Mouse (Mus musculus) cerebellum, adult (tissue): ENCODE measurements around the gene Mast4.
"Not testable (repeated sequence)": the region's sequence is repeated elsewhere in the genome, so short reads cannot be mapped to it uniquely, and the experiment has no call there.

Experiments used
- ATAC-seq: cut with Nextera tagmentation; 2 replicates; pipeline ENCODE4 v1.9.2; 2017; ENCODE audit warnings: mild to moderate bottlenecking, moderate library complexity, mixed read lengths; ENCODE audit not compliant: insufficient number of reproducible peaks, low FRiP score, low TSS enrichment

Gene Mast4

DNA sequence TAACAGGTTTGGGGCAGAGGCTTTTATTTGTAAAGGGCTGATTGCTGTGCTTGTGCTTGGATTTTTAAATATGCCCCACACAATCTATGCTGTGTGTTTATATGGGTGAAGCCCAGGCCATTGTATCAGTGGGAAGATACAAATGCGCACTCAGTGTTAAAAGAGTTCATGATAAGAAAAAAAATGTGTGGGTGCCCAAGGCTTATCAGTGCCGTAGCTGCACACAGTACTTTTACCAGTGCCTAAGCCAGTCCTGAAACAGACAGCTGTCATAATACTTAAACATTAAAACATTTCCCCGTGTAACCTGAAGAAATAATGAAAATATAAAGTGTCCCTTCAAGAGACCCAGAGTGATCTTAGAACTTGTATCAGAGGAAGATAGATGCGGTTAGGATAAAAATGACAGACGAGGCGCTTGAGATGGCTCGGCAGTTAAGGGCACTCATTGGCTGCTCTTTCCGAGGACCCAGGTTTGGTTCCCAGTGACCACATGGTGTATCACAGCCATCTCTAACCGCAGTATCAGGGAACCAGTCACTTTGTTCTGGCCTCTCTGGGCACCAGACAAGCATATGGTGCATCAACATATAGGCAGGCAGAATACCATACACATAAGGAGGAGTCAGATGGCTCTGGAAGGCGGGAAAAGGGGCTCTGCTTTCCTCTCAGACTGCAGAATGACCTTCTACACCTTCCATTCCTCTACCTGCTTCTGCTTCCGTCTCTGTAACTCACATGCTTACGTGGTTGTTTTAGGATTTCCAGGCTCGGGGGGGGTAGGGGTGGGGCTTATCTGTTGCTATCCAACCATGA is 594.4 kb downstream of the Mast4 start:
- no peak for ATAC-seq

DNA sequence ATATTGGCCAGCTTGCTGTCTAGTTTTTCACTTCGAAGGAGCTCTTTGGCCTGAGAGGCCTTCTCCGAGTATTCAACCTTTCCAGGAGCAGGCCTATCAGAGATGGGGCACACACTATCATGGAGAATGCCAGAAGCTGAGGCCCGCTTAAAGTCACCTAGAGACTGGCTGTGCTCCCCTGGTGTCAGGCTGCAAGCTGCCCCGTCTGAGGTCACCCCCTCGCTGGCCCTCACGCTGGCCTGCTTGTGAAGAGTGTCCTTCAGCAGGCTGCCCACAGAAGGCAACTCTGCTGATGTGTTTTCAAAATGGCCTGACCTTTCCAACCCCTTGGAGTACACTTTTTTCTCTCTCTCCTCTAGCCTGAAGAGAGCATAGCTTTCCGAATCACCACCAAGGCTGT is 596.5 kb downstream of the Mast4 start:
- ATAC-seq: no peak

DNA sequence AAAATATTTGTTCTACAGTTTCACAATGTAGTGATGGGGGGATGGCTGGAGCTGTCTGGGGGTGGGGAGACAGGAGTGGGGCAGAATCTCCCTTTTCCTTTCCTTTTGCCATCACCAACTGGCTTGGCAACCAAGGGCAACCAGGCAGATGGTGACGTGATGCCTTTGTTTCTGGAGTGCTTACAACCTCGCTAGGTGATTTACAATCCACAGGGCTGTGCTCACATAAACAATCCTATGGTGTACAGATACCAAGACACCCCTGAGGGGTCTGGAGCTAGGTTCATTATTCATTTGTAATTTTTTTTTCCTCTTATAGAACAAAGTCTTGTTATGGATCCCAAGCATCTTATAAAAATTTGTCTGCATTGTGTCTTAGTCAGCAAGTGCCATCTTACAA is 601.2 kb downstream of the Mast4 start:
- no peak for ATAC-seq

DNA sequence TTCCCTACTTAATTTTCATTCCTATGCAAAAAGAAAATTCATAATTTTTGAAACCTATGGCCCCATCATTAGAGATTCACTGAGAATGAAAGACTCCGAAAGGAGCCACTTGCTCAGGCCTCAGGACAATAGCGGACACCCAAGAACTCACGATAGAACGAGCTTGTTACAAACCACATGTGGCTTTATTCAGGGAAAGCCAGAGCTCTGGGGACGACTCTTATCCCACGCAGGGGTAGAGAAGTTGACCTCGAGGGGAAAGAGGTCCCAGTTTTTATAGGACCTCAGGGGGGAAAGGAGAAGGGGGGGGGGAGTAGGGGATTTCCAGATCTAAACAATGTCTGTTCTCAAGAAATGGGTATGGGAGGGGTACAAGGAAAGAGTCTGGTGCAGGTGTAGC is 605.3 kb downstream of the Mast4 start:
- ATAC-seq: not testable (repeated sequence)

DNA sequence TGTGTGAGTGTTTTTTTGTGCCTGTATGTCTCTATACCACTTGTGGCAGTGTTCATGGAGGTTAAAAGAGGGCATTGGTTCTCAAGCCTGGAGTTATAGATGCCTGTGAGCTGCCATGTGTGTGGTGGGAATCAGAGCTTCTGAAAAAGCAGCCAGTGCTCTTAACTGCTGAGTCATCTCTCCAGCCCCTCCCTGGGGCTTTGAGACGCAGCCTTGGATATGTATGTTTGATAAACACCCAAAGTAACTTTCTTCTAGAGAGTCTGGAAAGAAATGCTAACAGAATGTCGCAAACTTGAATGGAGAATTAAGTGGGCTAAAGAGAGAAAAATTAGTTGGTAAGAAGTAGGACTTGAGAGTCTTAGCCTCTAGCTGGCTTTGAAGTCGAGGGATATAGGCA is 606.3 kb downstream of the Mast4 start:
- ATAC-seq: no peak

DNA sequence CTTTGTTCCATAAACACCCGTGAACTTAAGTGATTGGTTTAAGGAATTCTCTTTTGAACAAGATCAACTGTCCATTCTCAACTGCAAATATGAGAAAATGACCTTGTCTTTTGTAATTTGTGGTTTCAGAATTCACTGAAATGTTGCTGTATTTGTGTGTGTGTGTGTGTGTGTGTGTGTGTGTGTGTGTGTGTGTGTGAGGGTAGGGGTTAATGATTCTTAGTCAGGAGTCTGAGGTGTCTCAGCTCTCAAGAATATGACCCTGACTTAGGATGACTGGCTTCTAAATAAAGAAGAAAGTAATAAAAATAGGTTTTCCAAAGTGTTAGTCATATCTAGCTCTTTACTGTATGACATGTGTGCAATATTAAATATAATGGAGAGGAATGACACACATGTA is 607.4 kb downstream of the Mast4 start:
- ATAC-seq: no peak

DNA sequence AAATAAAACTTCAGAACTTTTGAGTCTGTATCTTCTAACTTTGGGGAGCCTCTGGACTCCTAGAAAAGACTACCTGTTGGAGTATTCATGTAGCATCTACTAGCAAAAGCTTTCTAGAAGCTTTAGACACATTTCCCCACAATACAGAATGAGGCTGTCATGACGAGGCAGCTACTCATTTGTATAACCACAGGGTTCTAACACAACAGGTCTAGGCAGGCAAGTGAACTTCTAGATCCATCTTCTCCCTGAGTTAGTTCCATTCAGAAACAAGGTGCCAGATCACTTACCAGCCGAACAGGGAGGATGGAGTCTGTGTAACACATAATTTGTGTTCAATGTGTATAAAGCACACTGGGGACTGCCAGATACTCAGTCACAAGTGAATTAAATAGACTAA is 608.4 kb downstream of the Mast4 start:
- ATAC-seq: no peak

DNA sequence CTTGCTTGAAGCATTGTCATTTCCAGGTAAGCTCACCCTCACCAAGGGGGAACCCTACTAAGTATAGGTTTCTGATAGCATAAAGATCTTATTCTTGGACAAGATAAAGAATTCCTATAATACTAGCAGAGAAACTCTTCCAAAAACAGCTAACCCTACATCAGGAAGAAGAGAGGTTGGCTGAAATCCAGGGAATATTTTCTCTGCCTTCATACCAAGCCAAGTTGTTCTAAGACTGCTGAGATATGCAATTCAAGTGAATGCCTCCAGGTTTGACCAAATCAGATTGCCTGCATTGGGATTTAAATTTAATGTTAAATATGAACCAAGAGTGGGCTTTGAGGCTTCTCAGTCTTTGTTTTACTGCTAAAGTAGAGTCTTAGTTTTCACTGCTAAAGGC is 608.9 kb downstream of the Mast4 start:
- no peak for ATAC-seq

DNA sequence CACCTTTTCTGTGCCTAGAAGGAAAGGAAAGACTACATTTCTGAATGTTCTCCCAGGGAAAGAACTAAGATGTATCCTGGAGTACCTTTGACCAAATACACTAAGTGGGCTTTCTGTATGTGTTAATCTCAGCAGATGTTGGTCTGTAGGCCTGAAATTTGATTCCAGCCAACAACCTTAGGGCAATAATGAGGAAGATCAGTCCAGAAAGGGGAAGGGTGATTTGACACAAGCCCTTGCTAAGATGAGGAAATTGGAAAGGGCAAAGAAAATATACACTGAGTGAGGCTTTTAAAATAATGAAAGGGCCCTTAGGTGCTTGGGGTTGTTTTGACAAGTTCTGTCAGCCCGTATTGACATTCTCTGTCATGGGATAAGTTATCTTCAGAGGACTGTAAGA is 617.3 kb downstream of the Mast4 start:
- ATAC-seq: no peak

DNA sequence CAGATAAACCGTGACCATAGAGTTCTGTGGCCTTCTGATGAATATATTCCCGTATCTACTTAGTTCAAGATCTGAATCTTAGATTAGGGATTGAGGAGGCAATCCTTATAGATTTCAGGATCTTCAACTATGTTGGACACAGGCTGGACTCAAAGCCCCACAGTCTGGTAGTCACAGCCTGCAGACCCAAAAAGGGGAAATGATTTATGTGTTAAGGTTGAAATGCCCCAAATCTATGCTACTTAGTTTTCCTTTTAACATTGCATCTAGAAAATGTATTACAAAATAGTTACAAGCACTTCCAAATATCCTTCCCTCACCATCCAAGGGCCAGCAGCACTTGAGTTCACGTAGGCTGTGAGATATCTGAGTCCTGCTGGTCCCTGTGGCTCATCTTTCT is 633.6 kb downstream of the Mast4 start:
- ATAC-seq: no peak

DNA sequence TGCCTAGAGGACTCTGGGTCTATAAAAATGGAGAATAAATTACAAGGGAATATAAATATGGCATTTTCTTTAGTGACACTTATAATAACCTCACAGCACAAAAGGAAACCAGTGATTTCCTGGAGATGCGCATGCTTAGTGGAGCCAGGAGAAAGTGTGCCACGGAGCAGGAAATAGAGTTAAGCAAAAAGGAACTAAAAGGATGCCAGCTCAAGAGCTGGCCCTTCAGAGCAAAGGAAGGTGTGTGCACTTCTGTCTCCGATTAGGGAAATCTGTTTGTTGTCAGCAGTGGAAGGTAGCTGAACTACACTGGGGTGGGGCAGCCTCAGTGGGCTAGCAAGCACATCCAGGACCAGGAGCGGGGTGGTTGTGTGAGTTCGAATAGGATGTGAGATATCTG is 634.1 kb downstream of the Mast4 start:
- ATAC-seq: no peak

DNA sequence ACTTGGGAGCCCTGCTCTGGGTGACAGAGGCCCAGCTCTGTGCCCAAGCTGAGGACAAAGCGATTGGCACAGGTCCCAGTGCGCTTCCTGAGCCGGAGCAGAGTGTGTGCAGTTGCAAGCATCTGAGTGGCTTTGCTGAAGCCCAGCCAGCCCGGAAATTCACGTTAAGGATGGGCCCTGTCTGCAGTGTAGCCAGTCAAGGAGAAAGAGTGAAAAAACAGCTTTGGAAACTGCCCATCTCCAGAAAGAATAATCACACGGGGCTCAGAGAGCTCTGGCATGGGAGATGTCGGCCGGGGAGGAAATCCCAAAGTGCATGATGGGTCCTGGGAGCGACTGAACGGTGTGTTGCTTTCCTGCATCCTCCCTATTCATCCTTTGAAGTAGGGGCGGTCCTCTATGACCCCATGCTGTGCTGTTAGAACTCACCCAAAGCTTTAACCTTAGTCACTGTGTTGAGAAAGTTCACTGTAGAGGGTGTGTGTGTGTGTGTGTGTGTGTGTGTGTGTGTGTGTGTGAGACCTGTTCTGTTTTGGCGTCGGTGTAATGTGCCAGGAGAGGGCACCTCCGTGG is 635.5 kb downstream of the Mast4 start:
- peak; percentile 70 for ATAC-seq

DNA sequence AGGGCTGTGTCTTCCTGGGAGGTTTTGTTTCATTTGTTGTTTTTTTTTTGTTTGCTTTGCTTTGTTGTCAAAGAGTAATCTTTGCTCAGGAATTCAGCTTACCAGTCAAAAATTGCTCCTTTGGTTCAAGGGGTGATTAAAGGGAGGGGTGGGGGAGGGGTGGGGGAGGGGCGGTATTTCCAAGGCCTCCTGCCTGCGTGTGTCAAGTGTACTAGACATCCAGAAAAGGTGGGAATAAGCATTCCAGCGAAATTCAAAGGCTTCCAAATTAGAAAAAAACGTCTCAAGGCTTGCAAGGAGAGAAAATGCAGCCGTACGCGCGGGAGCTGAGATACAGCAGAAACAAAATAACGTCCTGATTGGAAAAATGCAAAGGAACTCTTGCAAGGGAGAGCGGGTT is 636.0 kb downstream of the Mast4 start:
- no peak for ATAC-seq

DNA sequence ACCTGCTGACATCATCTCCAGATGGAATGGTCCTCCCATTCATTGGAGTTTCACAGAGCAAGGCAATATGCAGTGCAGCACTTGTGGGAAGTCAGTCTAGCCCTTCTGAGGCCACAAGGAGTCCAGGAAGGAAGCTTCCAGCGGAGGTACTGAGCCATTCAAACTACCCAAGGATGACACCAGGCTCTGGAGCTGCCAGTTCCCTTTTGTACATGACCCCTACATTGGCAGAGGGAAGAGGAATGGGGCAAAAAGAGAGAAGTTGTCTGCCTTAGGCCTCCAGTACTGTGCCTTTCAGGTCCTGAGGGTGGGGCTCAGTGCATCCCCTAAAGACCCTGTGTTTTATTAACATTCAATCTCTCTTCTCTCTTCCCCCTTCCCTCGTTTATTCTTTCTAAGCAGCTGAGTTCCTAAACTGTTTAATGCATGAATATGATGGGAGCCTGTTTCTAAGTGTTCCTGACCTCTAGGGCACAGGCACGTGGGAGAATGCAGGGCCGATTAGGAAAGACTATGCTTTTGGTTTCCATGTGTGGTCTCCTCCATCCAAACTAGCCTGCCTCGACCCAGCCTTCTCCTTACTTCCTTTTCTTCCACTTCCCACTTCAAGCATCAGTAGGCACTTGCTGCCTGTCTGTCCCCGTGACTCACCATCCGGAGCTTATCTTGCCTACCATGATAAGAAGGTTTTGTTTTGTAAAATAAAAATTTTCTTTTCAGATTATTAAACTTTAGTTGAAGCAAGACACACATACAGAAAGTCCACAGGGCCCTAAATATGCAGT is 639.0 kb downstream of the Mast4 start:
- ATAC-seq: no peak

DNA sequence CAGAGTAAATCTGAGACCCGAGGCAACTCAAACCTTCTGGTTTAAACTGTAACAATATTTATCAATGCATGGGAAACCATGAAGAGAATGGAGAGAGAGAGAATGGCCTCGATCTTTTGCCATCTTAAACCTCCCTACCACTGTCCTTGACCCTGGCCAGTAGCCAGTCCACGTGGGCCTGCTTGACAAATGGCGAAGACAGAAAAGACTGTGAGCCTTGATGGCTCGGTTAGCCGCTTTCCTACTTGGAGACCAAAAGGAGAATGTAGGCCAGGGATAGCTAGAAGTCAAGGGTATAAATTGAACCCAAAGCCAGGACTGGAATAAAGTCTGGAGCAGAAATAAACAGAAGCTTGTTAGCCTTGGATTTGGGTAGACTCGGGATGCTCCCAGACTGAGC is 640.1 kb downstream of the Mast4 start:
- ATAC-seq: no peak

DNA sequence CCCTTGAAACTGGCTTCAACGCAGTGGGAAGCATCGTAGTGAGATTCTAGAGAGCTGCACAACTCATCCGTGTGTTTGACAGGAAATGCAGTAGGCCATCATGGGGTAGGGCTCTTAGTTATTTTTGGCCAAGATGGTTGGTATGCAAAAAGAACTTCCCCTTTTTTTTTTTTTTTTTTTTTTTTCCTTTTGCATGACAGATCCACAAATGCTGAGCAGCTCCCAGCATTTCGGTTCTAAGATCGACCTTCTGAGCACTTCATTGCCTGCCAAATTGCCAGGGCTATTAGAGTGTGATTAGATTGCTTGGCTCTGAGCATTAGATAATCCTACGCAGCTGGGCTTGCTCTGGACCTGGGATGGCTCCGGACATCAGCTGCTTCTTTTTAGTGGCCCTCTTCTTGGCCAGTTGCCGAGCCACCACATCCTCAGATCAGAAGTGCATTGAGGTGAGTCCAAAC is 640.9 kb downstream of the Mast4 start, which contains the start of gene Cd180:
Cd180 (plus strand) TSS at position 218 of the 461 bp plus-strand sequence.
- no peak for ATAC-seq

DNA sequence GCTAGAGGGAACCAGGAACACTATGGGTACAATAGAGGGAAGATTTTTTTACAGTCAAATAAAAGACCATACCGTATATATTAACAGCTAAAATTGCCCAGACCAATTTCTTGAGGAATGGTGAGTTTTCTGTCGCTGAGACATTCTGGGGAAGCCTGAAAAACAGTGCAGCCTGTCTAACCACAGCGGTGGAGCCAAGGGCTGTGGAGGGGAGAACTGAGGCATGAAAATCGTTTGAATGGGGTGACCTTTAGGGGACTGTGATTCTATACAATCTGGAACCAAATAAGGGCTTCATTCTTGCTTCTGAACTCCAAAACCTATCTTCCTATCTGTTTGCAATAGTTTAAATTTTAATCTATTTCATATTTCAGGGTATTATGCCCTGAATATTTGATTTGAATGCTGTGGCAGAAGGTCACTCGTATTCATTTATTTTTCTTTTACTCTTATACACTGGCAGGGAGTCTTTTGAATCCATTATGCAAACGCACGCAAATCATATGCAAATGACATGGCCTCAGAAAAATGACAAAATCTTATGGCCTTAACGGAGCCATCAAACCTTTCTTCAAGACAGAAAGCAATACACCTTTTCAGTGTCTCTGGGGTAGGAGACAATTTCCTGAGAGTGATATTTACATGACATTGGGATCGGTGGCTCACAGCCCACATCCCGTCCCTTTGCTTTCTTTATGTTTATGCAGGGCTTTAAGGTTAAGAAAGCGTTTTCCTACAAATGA is 642.7 kb downstream of the Mast4 start:
- ATAC-seq: no peak

DNA sequence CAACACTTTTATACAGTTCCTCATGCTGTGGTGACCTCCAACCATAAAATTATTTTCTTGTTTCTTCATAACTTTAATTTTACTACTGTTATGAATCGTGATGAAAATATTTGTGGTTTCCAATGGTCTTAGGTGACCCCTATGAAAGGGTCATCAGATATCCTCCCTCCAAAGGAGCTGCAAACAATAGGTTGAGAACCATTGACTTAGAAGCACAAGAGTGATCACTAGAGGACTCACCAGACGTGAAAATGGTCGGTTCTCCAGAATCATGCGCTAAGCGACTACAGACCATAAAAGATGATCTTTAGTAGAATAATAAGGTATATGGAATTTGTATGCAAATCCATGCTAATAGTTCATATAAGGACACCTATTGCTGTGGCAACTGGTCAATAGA is 644.1 kb downstream of the Mast4 start:
- no peak for ATAC-seq

DNA sequence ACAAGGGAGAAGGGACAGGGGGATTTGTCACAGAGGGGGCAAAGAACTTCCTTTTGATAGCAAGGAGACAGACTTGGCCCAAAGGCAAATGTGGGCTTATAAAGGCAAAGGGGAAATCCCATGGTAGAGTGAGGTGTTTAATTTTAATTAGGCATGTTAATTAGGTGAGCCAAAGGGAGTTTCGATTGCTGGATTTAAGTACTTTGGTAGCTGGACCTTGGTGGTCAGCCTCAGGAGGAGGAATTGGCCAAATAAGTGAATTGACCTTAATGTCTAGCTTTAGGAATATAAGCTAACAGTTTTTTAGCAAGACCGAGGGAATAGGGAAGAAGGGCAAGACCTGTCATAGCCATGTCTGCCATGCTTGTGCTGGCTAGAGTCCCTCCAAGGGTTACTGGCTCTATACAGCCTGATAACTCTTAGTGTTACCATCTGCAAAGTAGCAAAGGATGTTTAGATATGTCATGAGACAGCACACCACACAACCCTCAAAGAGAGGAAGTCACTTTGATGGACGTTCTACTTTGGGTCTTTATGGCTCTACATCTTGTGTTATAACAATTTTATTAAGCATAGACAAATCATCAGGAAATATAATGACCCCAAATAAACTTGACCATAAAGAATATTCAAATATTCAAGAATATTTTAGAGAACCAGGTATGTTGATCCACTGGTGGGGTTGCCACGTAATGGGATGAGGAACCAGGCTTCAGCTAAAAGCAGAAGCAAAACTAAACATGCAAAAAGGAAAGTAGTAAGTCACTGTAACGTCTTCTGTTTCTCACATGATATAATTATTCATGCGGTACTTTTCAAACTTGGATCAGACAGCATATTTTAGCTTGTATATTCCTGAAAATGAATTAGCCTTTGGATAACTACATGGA is 644.9 kb downstream of the Mast4 start:
- ATAC-seq: no peak

DNA sequence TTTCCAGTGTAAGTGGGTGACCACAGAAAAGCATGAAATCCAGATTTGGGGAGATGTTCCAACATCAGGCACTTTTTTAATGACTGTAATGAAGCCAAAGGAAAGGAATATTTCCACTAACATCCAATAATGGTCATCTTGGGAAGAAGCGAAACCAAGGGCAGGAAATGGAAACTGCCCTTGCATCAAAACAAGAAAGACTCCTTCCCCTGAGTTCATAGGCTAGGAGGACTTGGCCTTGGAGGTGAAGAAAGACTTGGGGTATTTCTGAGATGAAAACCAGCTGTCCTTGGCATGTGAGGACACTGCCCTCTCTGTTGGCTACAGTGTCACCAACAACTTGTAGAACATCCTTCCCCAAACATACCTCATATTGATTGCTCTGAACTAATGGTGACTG is 646.2 kb downstream of the Mast4 start:
- no peak for ATAC-seq
